Mouse (Mus musculus): Measurements from ENCODE around the gene Esrrg. TPM values are rescaled to one million over a fixed set of nuclear protein-coding genes. Genes with fewer than 3 reads are reported as not detected.

Esrrg gene
- polyA plus RNA-seq, 1 experiment from 2014 or later, result 36.6 TPM

- Histone ChIP-seq H3K36me3 (no peaks in the 10 kb centered on the region), H3K27me3 (no peaks in the 10 kb centered on the region), H3K4me3 (no peak overlapping the region), H3K4me1 (replicated peaks) (no peaks in the 10 kb centered on the region), H3K27ac (replicated peaks) (no peak overlapping the region), H3K9me3 (no peaks in the 10 kb centered on the region), H3K9ac (no peak overlapping the region), H3K4me2 (no peak overlapping the region)
- ATAC-seq (ENCODE audit: low FRiP score, low read depth), result no peak
- 57% methylated on average over 9 of the region's 9 CpGs for WGBS
These were observed 350.6 kb downstream of the Esrrg start for GRCm38 (mm10) chr1:187959192-187959591.

DNA sequence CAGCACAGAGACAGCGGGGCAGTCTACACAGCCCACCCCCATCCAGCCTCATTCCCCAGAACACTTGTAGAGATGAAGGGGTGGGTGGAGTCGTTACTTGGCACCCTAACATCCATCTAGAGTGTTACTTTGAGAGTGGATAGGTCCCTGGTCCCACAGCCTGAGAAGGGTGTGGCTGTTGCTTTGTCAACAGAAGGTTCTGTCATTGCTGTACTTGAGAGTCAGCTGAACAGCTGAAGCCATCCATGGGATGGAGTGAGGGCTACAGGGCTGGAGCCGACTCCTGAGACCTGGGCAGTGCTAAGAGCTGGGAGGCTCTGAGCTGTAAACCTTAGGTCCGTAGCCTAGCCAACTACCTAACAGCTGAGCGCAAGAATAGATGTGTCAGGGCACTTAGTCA lies 352.9 kb downstream of the Esrrg start:
- no peak overlapping the region for H3K4me2 ChIP-seq
- no peaks in the 10 kb centered on the region for H3K27me3 ChIP-seq
- H3K4me1 ChIP-seq (replicated peaks), result no peaks in the 10 kb centered on the region
- H3K4me3 ChIP-seq, result no peak overlapping the region
- H3K27ac ChIP-seq (replicated peaks), result no peak overlapping the region
- H3K9ac ChIP-seq, result no peak overlapping the region
- no peak for ATAC-seq (ENCODE audit: low FRiP score, low read depth)
- WGBS, result 89% methylated on average over 5 of the region's 5 CpGs
- H3K36me3 ChIP-seq, result no peaks in the 10 kb centered on the region
- no peaks in the 10 kb centered on the region for H3K9me3 ChIP-seq

GRCm38 (mm10) chr1:187964829-187965760 lies 356.5 kb downstream of the Esrrg start:
- Histone ChIP-seq H3K9ac (no peak overlapping the region), H3K27ac (replicated peaks) (no peak overlapping the region), H3K4me1 (replicated peaks) (no peaks in the 10 kb centered on the region), H3K4me3 (no peak overlapping the region), H3K9me3 (no peaks in the 10 kb centered on the region), H3K27me3 (no peaks in the 10 kb centered on the region), H3K4me2 (no peak overlapping the region), H3K36me3 (no peaks in the 10 kb centered on the region)
- 44% methylated on average over 18 of the region's 18 CpGs for WGBS
- ATAC-seq (ENCODE audit: low FRiP score, low read depth), result no peak

- ATAC-seq (ENCODE audit: low FRiP score, low read depth), result no peak
- H3K4me2 ChIP-seq, result no peak overlapping the region
- no peaks in the 10 kb centered on the region for H3K4me1 ChIP-seq (replicated peaks)
- 31% methylated on average over 6 of the region's 6 CpGs for WGBS
- H3K36me3 ChIP-seq, result no peaks in the 10 kb centered on the region
- no peak overlapping the region for H3K27ac ChIP-seq (replicated peaks)
- H3K27me3 ChIP-seq, result no peaks in the 10 kb centered on the region
- no peak overlapping the region for H3K9ac ChIP-seq
- no peaks in the 10 kb centered on the region for H3K9me3 ChIP-seq
- no peak overlapping the region for H3K4me3 ChIP-seq
These were observed 357.3 kb downstream of the Esrrg start for GRCm38 (mm10) chr1:187965921-187966320.

DNA sequence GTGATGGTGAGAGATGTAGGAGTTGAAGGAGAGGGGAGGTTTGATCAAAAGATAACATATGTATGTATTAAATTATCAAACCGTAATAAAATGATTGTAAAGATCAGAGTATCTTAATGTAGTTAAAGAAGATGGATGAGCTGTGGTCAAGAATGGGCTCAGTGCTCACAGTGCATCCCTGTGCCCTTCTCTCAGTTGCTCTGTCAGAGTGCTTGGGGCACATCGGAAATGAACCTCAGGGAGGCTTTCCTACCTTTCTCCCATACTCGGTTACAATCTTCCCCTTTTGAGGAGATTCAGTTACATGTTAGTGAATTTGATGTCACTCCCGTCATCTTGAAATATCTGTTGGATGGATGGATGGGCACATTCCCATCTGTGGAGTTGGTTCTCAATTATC lies 359.8 kb downstream of the Esrrg start:
- 80% methylated on average over 4 of the region's 4 CpGs for WGBS
- Histone ChIP-seq H3K36me3 (no peaks in the 10 kb centered on the region), H3K9ac (no peak overlapping the region), H3K4me3 (no peak overlapping the region), H3K4me1 (replicated peaks) (no peaks in the 10 kb centered on the region), H3K27me3 (no peaks in the 10 kb centered on the region), H3K27ac (replicated peaks) (no peak overlapping the region), H3K9me3 (no peaks in the 10 kb centered on the region), H3K4me2 (no peak overlapping the region)
- no peak for ATAC-seq (ENCODE audit: low FRiP score, low read depth)

GRCm38 (mm10) chr1:187969491-187969890 lies 360.9 kb downstream of the Esrrg start:
- Histone ChIP-seq H3K4me3 (no peak overlapping the region), H3K27ac (replicated peaks) (no peak overlapping the region), H3K9ac (no peak overlapping the region), H3K4me2 (no peak overlapping the region), H3K27me3 (no peaks in the 10 kb centered on the region), H3K4me1 (replicated peaks) (no peaks in the 10 kb centered on the region), H3K9me3 (no peaks in the 10 kb centered on the region), H3K36me3 (no peaks in the 10 kb centered on the region)
- WGBS, result 78% methylated on average over 5 of the region's 5 CpGs
- no peak for ATAC-seq (ENCODE audit: low FRiP score, low read depth)

- Histone ChIP-seq H3K9ac (no peak overlapping the region), H3K27ac (replicated peaks) (no peak overlapping the region), H3K4me2 (no peak overlapping the region), H3K36me3 (no peaks in the 10 kb centered on the region), H3K9me3 (no peaks in the 10 kb centered on the region), H3K4me3 (no peak overlapping the region), H3K27me3 (no peaks in the 10 kb centered on the region), H3K4me1 (replicated peaks) (peaks cover 10% of the 10 kb centered on the region; the same call in 1 of the 2 replicates)
- WGBS, result 11% methylated on average over 9 of the region's 9 CpGs
- peak; percentile 74; the same call in 1 of the 2 replicates for ATAC-seq (ENCODE audit: low FRiP score, low read depth)
These were observed 365.8 kb downstream of the Esrrg start for GRCm38 (mm10) chr1:187974396-187974795.

GRCm38 (mm10) chr1:187975465-187976352 lies 367.1 kb downstream of the Esrrg start:
- Histone ChIP-seq H3K4me1 (replicated peaks) (peaks cover 10% of the 10 kb centered on the region; the same call in 1 of the 2 replicates), H3K9me3 (no peaks in the 10 kb centered on the region), H3K27me3 (no peaks in the 10 kb centered on the region), H3K27ac (replicated peaks) (no peak overlapping the region), H3K4me3 (no peak overlapping the region), H3K9ac (no peak overlapping the region), H3K4me2 (no peak overlapping the region), H3K36me3 (no peaks in the 10 kb centered on the region)
- 54% methylated on average over 20 of the region's 20 CpGs for WGBS
- peak; percentile 63 for ATAC-seq (ENCODE audit: low FRiP score, low read depth)

GRCm38 (mm10) chr1:187976353-187976730 lies 367.8 kb downstream of the Esrrg start:
- no peak for ATAC-seq (ENCODE audit: low FRiP score, low read depth)
- H3K4me3 ChIP-seq, result no peak overlapping the region
- no peak overlapping the region for H3K27ac ChIP-seq (replicated peaks)
- no peak overlapping the region for H3K4me2 ChIP-seq
- WGBS, result 85% methylated on average over 9 of the region's 9 CpGs
- peaks cover 10% of the 10 kb centered on the region; the same call in 1 of the 2 replicates for H3K4me1 ChIP-seq (replicated peaks)
- no peak overlapping the region for H3K9ac ChIP-seq
- no peaks in the 10 kb centered on the region for H3K27me3 ChIP-seq
- H3K9me3 ChIP-seq, result no peaks in the 10 kb centered on the region
- no peaks in the 10 kb centered on the region for H3K36me3 ChIP-seq

- Histone ChIP-seq H3K4me3 (no peak overlapping the region), H3K9ac (no peak overlapping the region), H3K36me3 (no peaks in the 10 kb centered on the region), H3K27me3 (no peaks in the 10 kb centered on the region), H3K27ac (replicated peaks) (no peak overlapping the region), H3K4me2 (no peak overlapping the region), H3K9me3 (no peaks in the 10 kb centered on the region), H3K4me1 (replicated peaks) (peaks cover 18% of the 10 kb centered on the region)
- WGBS, result 88% methylated on average over 2 of the region's 2 CpGs
- no peak for ATAC-seq (ENCODE audit: low FRiP score, low read depth)
These were observed 372.4 kb downstream of the Esrrg start for GRCm38 (mm10) chr1:187981028-187981427.

DNA sequence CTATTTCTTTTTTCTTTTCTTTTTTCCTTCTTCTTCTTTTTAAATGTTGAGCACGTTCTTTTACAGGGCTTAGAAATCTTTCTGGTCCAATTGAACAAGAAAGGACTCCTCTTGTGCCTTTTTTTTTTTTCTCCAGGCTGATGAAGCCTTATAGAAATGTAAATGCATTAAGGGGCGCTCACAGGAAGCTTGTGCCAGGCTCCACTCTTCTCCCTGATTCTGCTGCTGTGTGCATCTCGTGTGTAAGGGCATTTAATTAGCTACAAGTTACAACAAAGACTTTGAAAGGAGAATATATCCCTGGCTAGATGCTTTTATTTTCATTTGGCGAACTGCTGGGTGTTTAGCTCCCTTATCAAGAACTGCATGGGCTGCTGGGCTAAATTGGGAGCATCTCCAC lies 374.6 kb downstream of the Esrrg start:
- H3K36me3 ChIP-seq, result no peaks in the 10 kb centered on the region
- no peak overlapping the region for H3K4me2 ChIP-seq
- H3K9ac ChIP-seq, result no peak overlapping the region
- no peak overlapping the region for H3K4me3 ChIP-seq
- H3K27me3 ChIP-seq, result no peaks in the 10 kb centered on the region
- H3K27ac ChIP-seq (replicated peaks), result no peak overlapping the region
- peaks cover 15% of the 10 kb centered on the region; the same call in 1 of the 2 replicates for H3K4me1 ChIP-seq (replicated peaks)
- 24% methylated on average over 4 of the region's 4 CpGs for WGBS
- no peak for ATAC-seq (ENCODE audit: low FRiP score, low read depth)
- no peaks in the 10 kb centered on the region for H3K9me3 ChIP-seq

DNA sequence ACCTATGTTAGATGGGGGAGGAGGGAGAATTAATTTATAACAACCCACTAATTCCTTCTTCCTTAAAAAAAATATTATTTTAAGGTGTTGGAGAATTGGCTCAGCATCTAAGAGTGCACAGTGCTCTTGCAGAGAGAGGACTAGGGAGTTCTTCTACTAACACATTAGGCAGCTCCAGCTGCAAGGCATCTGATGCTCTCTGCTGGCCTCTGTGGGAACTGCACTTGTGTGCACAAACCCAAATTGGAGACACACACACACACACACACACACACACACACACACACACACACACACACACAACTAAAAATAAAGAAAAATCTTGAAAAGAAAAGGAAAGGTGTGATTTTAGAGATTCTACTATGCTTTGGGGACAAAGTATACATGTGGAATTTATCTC lies 381.6 kb downstream of the Esrrg start:
- Histone ChIP-seq H3K27me3 (0 out of 2 replicates have a peak, but pooled peaks cover 5% of the 10 kb centered on the region), H3K9ac (no peak overlapping the region), H3K4me3 (no peak overlapping the region), H3K36me3 (no peaks in the 10 kb centered on the region), H3K4me2 (no peak overlapping the region), H3K4me1 (replicated peaks) (no peaks in the 10 kb centered on the region), H3K9me3 (no peaks in the 10 kb centered on the region), H3K27ac (replicated peaks) (no peak overlapping the region)
- no peak for ATAC-seq (ENCODE audit: low FRiP score, low read depth)
